Mouse (Mus musculus): ENCODE measurements at regions not wholly inside any gene's neighbourhood (a gene's known extent, or its start where the extent isn't known, plus 50 kb on each side); places are given as distances from the start of the nearest gene placed in this dataset.
"Not testable (repeated sequence)": the region's sequence is repeated elsewhere in the genome, so short reads cannot be mapped to it uniquely, and the experiment has no call there.

- DNase-seq (ENCODE audit: low spot score), result no peak
- Histone ChIP-seq H3K9me3 (replicated peaks) (peaks cover 5% of the 10 kb centered on the region), H3K4me3 (ENCODE audit: low read depth, low read length) (no peak overlapping the region), H3K27me3 (ENCODE audit: insufficient read depth, low read length) (no peaks in the 10 kb centered on the region), H3K36me3 (replicated peaks) (no peaks in the 10 kb centered on the region), H3K4me1 (ENCODE audit: insufficient read depth, low read depth, low read length) (no peaks in the 10 kb centered on the region)
- TF ChIP-seq CTCF (IDR thresholded peaks at IDR 0.05; ENCODE audit: low read depth, low read length), result no peak
- TF ChIP-seq TAL1 (conservative IDR thresholded peaks at IDR 0.05; ENCODE audit: low read depth, low read length), result no peak
- no peak for TF ChIP-seq POLR2AphosphoS5 (IDR thresholded peaks at IDR 0.05; ENCODE audit: insufficient replicate concordance, low read depth, low read length)
- no peak for TF ChIP-seq GATA2 (IDR thresholded peaks at IDR 0.05; ENCODE audit: borderline replicate concordance, low read depth, low read length)
- no peak for TF ChIP-seq GATA1 (IDR thresholded peaks at IDR 0.05; ENCODE audit: borderline replicate concordance, low read length)
- ATAC-seq (ENCODE audit: extremely low read depth, insufficient number of reproducible peaks, low FRiP score, poor library complexity, severe bottlenecking), result no peak
Measured at GRCm38 (mm10) chr8:96426900-96427299, 538.6 kb upstream of the Got2 start.

- no peak for DNase-seq (ENCODE audit: low spot score)
- TF ChIP-seq GATA2 (IDR thresholded peaks at IDR 0.05; ENCODE audit: borderline replicate concordance, low read depth, low read length), result no peak
- TF ChIP-seq CTCF (IDR thresholded peaks at IDR 0.05; ENCODE audit: low read depth, low read length), result no peak
- TF ChIP-seq TAL1 (conservative IDR thresholded peaks at IDR 0.05; ENCODE audit: low read depth, low read length), result no peak
- no peak for TF ChIP-seq POLR2AphosphoS5 (IDR thresholded peaks at IDR 0.05; ENCODE audit: insufficient replicate concordance, low read depth, low read length)
- TF ChIP-seq GATA1 (IDR thresholded peaks at IDR 0.05; ENCODE audit: borderline replicate concordance, low read length), result no peak
Measured at GRCm38 (mm10) chr8:96409601-96410000, 521.3 kb upstream of the Got2 start.

GRCm38 (mm10) chr8:96404549-96405145 is 516.3 kb upstream of the Got2 start:
- no peaks in the 10 kb centered on the region for H3K4me1 ChIP-seq (ENCODE audit: insufficient read depth, low read depth, low read length)
- DNase-seq (ENCODE audit: low spot score), result no peak
- no peaks in the 10 kb centered on the region for H3K36me3 ChIP-seq (replicated peaks)
- H3K27me3 ChIP-seq (ENCODE audit: insufficient read depth, low read length), result no peaks in the 10 kb centered on the region
- no peak for ATAC-seq (ENCODE audit: extremely low read depth, insufficient number of reproducible peaks, low FRiP score, poor library complexity, severe bottlenecking)
- H3K9me3 ChIP-seq (replicated peaks), result peaks cover 16% of the 10 kb centered on the region
- no peak for TF ChIP-seq POLR2AphosphoS5 (IDR thresholded peaks at IDR 0.05; ENCODE audit: insufficient replicate concordance, low read depth, low read length)
- no peak for TF ChIP-seq TAL1 (conservative IDR thresholded peaks at IDR 0.05; ENCODE audit: low read depth, low read length)
- TF ChIP-seq CTCF (IDR thresholded peaks at IDR 0.05; ENCODE audit: low read depth, low read length), result no peak
- TF ChIP-seq GATA2 (IDR thresholded peaks at IDR 0.05; ENCODE audit: borderline replicate concordance, low read depth, low read length), result no peak
- TF ChIP-seq GATA1 (IDR thresholded peaks at IDR 0.05; ENCODE audit: borderline replicate concordance, low read length), result no peak
- no peak overlapping the region for H3K4me3 ChIP-seq (ENCODE audit: low read depth, low read length)

More at GRCm38 (mm10) chr8:96409601-96410000, 521.3 kb upstream of the Got2 start:
- Histone ChIP-seq H3K27me3 (ENCODE audit: insufficient read depth, low read length) (no peaks in the 10 kb centered on the region), H3K36me3 (replicated peaks) (no peaks in the 10 kb centered on the region), H3K4me3 (ENCODE audit: low read depth, low read length) (no peak overlapping the region), H3K9me3 (replicated peaks) (peaks cover 10% of the 10 kb centered on the region), H3K4me1 (ENCODE audit: insufficient read depth, low read depth, low read length) (no peaks in the 10 kb centered on the region)
- no peak for ATAC-seq (ENCODE audit: extremely low read depth, insufficient number of reproducible peaks, low FRiP score, poor library complexity, severe bottlenecking)

- H3K4me3 ChIP-seq (ENCODE audit: low read depth, low read length), result no peak overlapping the region
- no peaks in the 10 kb centered on the region for H3K4me1 ChIP-seq (ENCODE audit: insufficient read depth, low read depth, low read length)
- H3K36me3 ChIP-seq (replicated peaks), result no peaks in the 10 kb centered on the region
- H3K27me3 ChIP-seq (ENCODE audit: insufficient read depth, low read length), result no peaks in the 10 kb centered on the region
- ATAC-seq (ENCODE audit: extremely low read depth, insufficient number of reproducible peaks, low FRiP score, poor library complexity, severe bottlenecking) (no peak), DNase-seq (ENCODE audit: low spot score) (no peak)
- peaks cover 14% of the 10 kb centered on the region for H3K9me3 ChIP-seq (replicated peaks)
- TF ChIP-seq TAL1 (conservative IDR thresholded peaks at IDR 0.05; ENCODE audit: low read depth, low read length), result no peak
- TF ChIP-seq GATA2 (IDR thresholded peaks at IDR 0.05; ENCODE audit: borderline replicate concordance, low read depth, low read length), result no peak
- TF ChIP-seq CTCF (IDR thresholded peaks at IDR 0.05; ENCODE audit: low read depth, low read length), result no peak
- TF ChIP-seq GATA1 (IDR thresholded peaks at IDR 0.05; ENCODE audit: borderline replicate concordance, low read length), result no peak
- no peak for TF ChIP-seq POLR2AphosphoS5 (IDR thresholded peaks at IDR 0.05; ENCODE audit: insufficient replicate concordance, low read depth, low read length)
Measured at GRCm38 (mm10) chr8:96403669-96404068, 515.3 kb upstream of the Got2 start.

- H3K9me3 ChIP-seq (replicated peaks); H3K36me3 ChIP-seq (replicated peaks); H3K27me3 ChIP-seq (ENCODE audit: insufficient read depth, low read length); H3K4me1 ChIP-seq (ENCODE audit: insufficient read depth, low read depth, low read length); ATAC-seq (ENCODE audit: extremely low read depth, insufficient number of reproducible peaks, low FRiP score, poor library complexity, severe bottlenecking); DNase-seq (ENCODE audit: low spot score); H3K4me3 ChIP-seq (ENCODE audit: low read depth, low read length): not testable (repeated sequence)
Measured at GRCm38 (mm10) chr8:96399381-96399780, 511.0 kb upstream of the Got2 start.

- DNase-seq (ENCODE audit: low spot score) (no peak), ATAC-seq (ENCODE audit: extremely low read depth, insufficient number of reproducible peaks, low FRiP score, poor library complexity, severe bottlenecking) (no peak)
- Histone ChIP-seq H3K4me1 (ENCODE audit: insufficient read depth, low read depth, low read length) (no peaks in the 10 kb centered on the region), H3K27me3 (ENCODE audit: insufficient read depth, low read length) (no peaks in the 10 kb centered on the region), H3K36me3 (replicated peaks) (no peaks in the 10 kb centered on the region), H3K9me3 (replicated peaks) (peaks cover 8% of the 10 kb centered on the region; the same call in 1 of the 2 replicates), H3K4me3 (ENCODE audit: low read depth, low read length) (no peak overlapping the region)
- no peak for TF ChIP-seq GATA2 (IDR thresholded peaks at IDR 0.05; ENCODE audit: borderline replicate concordance, low read depth, low read length)
- TF ChIP-seq CTCF (IDR thresholded peaks at IDR 0.05; ENCODE audit: low read depth, low read length), result no peak
- no peak for TF ChIP-seq TAL1 (conservative IDR thresholded peaks at IDR 0.05; ENCODE audit: low read depth, low read length)
- TF ChIP-seq GATA1 (IDR thresholded peaks at IDR 0.05; ENCODE audit: borderline replicate concordance, low read length), result no peak
- no peak for TF ChIP-seq POLR2AphosphoS5 (IDR thresholded peaks at IDR 0.05; ENCODE audit: insufficient replicate concordance, low read depth, low read length)
Measured at GRCm38 (mm10) chr8:96393024-96393423, 504.7 kb upstream of the Got2 start.
